Mouse (Mus musculus) CH12.LX (cell line): Measurements from ENCODE around the gene Mrps30. TPM values are rescaled to one million over a fixed set of nuclear protein-coding genes. Genes with fewer than 3 reads are reported as not detected.

Source experiments
- DNase-seq: peaks from one replicate; pipeline ENCODE4 v3.0.0-alpha.2; 2013; ENCODE audit errors: extremely low read depth
- H3K27ac ChIP-seq: 2 replicates; pipeline ENCODE4 v1.5.1; 2012; ENCODE audit warnings: low read depth, mild to moderate bottlenecking, control low read depth, moderate library complexity; ENCODE audit not compliant: insufficient read depth
- H3K27me3 ChIP-seq: replicated peaks from 2 replicates; pipeline ENCODE3; 2012; ENCODE audit warnings: inconsistent platforms
- H3K36me3 ChIP-seq, 2 experiments: replicated peaks in 1 of 2; 2 replicates each; pipeline versions ENCODE3 to v1.6.1; 2012; ENCODE audit warnings: inconsistent platforms in 1 of 2, low read length in 1 of 2, mild to moderate bottlenecking in 1 of 2, mixed read lengths in 1 of 2, moderate library complexity in 1 of 2; ENCODE audit not compliant: control insufficient read depth in 1 of 2, insufficient read depth in 1 of 2
- H3K4me1 ChIP-seq, 2 experiments: 2 replicates each; pipeline ENCODE4 v1.6.1; 2012; ENCODE audit warnings: inconsistent platforms in 1 of 2, moderate library complexity in 1 of 2; ENCODE audit not compliant: insufficient read depth in 2 of 2, control insufficient read depth in 1 of 2
- H3K4me2 ChIP-seq: 2 replicates; pipeline ENCODE4 v1.6.1; 2012; ENCODE audit warnings: low read depth, mild to moderate bottlenecking, control low read depth; ENCODE audit not compliant: poor library complexity, insufficient read depth, severe bottlenecking
- H3K4me3 ChIP-seq, 3 experiments: fragments of 150-350 bp in 1 of 3; sonication (generic) in 1 of 3; replicated peaks in 1 of 3; 2 replicates each; pipeline versions ENCODE3 to v1.5.1; 2011 to 2012; ENCODE audit warnings: low read depth in 2 of 3, low read length in 2 of 3, mild to moderate bottlenecking in 2 of 3, moderate library complexity in 2 of 3, control low read depth in 1 of 3, improper control_type of control experiment in 1 of 3, inconsistent platforms in 1 of 3, mixed read lengths in 1 of 3; ENCODE audit not compliant: poor library complexity in 1 of 3
- H3K79me2 ChIP-seq: replicated peaks from 2 replicates; pipeline ENCODE4 v1.6.1; 2012; ENCODE audit warnings: mild to moderate bottlenecking, moderate library complexity; ENCODE audit not compliant: control insufficient read depth, poor library complexity, insufficient read depth, severe bottlenecking; ENCODE audit errors: extremely low read depth
- H3K9ac ChIP-seq: 2 replicates; pipeline ENCODE4 v1.6.1; 2012; ENCODE audit warnings: low read depth, mild to moderate bottlenecking, control low read depth, moderate library complexity; ENCODE audit not compliant: insufficient read depth
- H3K9me3 ChIP-seq: replicated peaks from 2 replicates; pipeline ENCODE3; 2012; ENCODE audit warnings: low read length, inconsistent platforms, mixed read lengths
- CHD2 ChIP-seq: IDR thresholded peaks from 2 replicates; pipeline ENCODE4 v1.6.1; 2011; ENCODE audit warnings: low read length, improper control_type of control experiment
- CTCF ChIP-seq, 2 experiments: IDR thresholded peaks in 1 of 2; conservative IDR thresholded peaks in 1 of 2; 2 replicates each; pipeline ENCODE4 v1.5.1; 2011 to 2012; ENCODE audit warnings: low read depth in 2 of 2, low read length in 2 of 2, improper control_type of control experiment in 1 of 2, inconsistent platforms in 1 of 2, mild to moderate bottlenecking in 1 of 2, moderate library complexity in 1 of 2
- E2F4 ChIP-seq: IDR thresholded peaks from 2 replicates; pipeline ENCODE4 v1.6.1; 2011; ENCODE audit warnings: low read depth, low read length, improper control_type of control experiment; ENCODE audit not compliant: insufficient replicate concordance
- ETS1 ChIP-seq: conservative IDR thresholded peaks from 2 replicates; pipeline ENCODE4 v1.6.1; 2012; ENCODE audit warnings: low read depth, mild to moderate bottlenecking, inconsistent platforms, low read length, improper control_type of control experiment, moderate library complexity
- IRF4 ChIP-seq: IDR thresholded peaks from 2 replicates; pipeline ENCODE4 v1.6.1; 2014; ENCODE audit warnings: low read depth, mild to moderate bottlenecking, inconsistent platforms, low read length, improper control_type of control experiment
- JUND ChIP-seq: conservative IDR thresholded peaks from 2 replicates; pipeline ENCODE4 v1.6.1; 2011; ENCODE audit warnings: low read depth, low read length, improper control_type of control experiment
- KAT2A ChIP-seq: IDR thresholded peaks from 2 replicates; pipeline ENCODE4 v1.6.1; 2012; ENCODE audit warnings: low read length, improper control_type of control experiment, inconsistent platforms; ENCODE audit not compliant: insufficient replicate concordance
- MAFK ChIP-seq: IDR thresholded peaks from 2 replicates; pipeline ENCODE4 v1.6.1; 2011; ENCODE audit warnings: low read length, improper control_type of control experiment; ENCODE audit not compliant: insufficient replicate concordance
- MAX ChIP-seq: IDR thresholded peaks from 2 replicates; pipeline ENCODE4 v1.6.1; 2011; ENCODE audit warnings: low read length, improper control_type of control experiment
- MAZ ChIP-seq: IDR thresholded peaks from 2 replicates; pipeline ENCODE4 v1.6.1; 2012; ENCODE audit warnings: low read depth, mild to moderate bottlenecking, inconsistent platforms, low read length, improper control_type of control experiment, moderate library complexity
- MYC ChIP-seq: IDR thresholded peaks from 2 replicates; pipeline ENCODE4 v1.6.1; 2011; ENCODE audit warnings: low read depth, mild to moderate bottlenecking, improper control_type of control experiment, low read length
- NELFE ChIP-seq: IDR thresholded peaks from 2 replicates; pipeline ENCODE4 v1.6.1; 2011; ENCODE audit warnings: low read depth, low read length, improper control_type of control experiment
- NRF1 ChIP-seq: IDR thresholded peaks from 2 replicates; pipeline ENCODE4 v1.6.1; 2014; ENCODE audit warnings: low read depth, mild to moderate bottlenecking, inconsistent platforms, low read length, improper control_type of control experiment, moderate library complexity
- PAX5 ChIP-seq: IDR thresholded peaks from 2 replicates; pipeline ENCODE4 v1.6.1; 2012; ENCODE audit warnings: low read length, inconsistent platforms, mixed read lengths
- POLR2A ChIP-seq: IDR thresholded peaks from 2 replicates; pipeline ENCODE4 v1.6.1; 2011; ENCODE audit warnings: low read depth, mild to moderate bottlenecking, improper control_type of control experiment, low read length
- RAD21 ChIP-seq: IDR thresholded peaks from 2 replicates; pipeline ENCODE4 v1.6.1; 2011; ENCODE audit warnings: low read depth, mild to moderate bottlenecking, low read length, improper control_type of control experiment, moderate library complexity
- RCOR1 ChIP-seq: conservative IDR thresholded peaks from 2 replicates; pipeline ENCODE4 v1.6.1; 2012; ENCODE audit warnings: low read depth, mild to moderate bottlenecking, inconsistent platforms, low read length, improper control_type of control experiment
- TBP ChIP-seq: conservative IDR thresholded peaks from 2 replicates; pipeline ENCODE4 v1.6.1; 2011; ENCODE audit warnings: low read depth, low read length, improper control_type of control experiment
- USF2 ChIP-seq: conservative IDR thresholded peaks from 2 replicates; pipeline ENCODE4 v1.6.1; 2011; ENCODE audit warnings: low read depth, low read length, improper control_type of control experiment
- ZMIZ1 ChIP-seq: IDR thresholded peaks from 2 replicates; pipeline ENCODE4 v1.6.1; 2012; ENCODE audit warnings: low read depth, mild to moderate bottlenecking, inconsistent platforms, low read length, improper control_type of control experiment
- dilution Hi-C: fragments of 300-500 bp; cut with MboI; formaldehyde crosslinking; loops from 2 replicates; pipeline ENCODE4 v1.14.3; 2020; ENCODE audit warnings: low sequenced_read_pairs; ENCODE audit not compliant: extremely low pct_unique_long_range_greater_than_20kb, extremely low pct_ligation_motif_present
- in situ Hi-C: fragments of 300-500 bp; cut with MboI; formaldehyde crosslinking; loops from 3 replicates; pipeline ENCODE4 v1.14.3; 2019; ENCODE audit warnings: low sequenced_read_pairs, low pct_ligation_motif_present, low pct_unique_long_range_greater_than_20kb, mixed read lengths
- polyA plus RNA-seq: library from polyadenylated mRNA; unstranded; fragments of >175 nt; gene quantifications from 2 replicates; pipeline ENCODE4 v1.2.1, GENCODE M21; 2012; ENCODE audit warnings: low read depth; ENCODE audit not compliant: insufficient read length
- total RNA-seq, 2 experiments: library from RNA; depleted of rRNA; stranded (reverse); fragments of 300-350 nt in 1 of 2; fragments of >200 nt in 1 of 2; gene quantifications; 2 replicates each; pipeline ENCODE4 v1.2.3; 2012 to 2014

Gene Mrps30
- total and polyA plus RNA-seq, 3 experiments = 35.5 to 48.7 (median 36.6) TPM

DNA sequence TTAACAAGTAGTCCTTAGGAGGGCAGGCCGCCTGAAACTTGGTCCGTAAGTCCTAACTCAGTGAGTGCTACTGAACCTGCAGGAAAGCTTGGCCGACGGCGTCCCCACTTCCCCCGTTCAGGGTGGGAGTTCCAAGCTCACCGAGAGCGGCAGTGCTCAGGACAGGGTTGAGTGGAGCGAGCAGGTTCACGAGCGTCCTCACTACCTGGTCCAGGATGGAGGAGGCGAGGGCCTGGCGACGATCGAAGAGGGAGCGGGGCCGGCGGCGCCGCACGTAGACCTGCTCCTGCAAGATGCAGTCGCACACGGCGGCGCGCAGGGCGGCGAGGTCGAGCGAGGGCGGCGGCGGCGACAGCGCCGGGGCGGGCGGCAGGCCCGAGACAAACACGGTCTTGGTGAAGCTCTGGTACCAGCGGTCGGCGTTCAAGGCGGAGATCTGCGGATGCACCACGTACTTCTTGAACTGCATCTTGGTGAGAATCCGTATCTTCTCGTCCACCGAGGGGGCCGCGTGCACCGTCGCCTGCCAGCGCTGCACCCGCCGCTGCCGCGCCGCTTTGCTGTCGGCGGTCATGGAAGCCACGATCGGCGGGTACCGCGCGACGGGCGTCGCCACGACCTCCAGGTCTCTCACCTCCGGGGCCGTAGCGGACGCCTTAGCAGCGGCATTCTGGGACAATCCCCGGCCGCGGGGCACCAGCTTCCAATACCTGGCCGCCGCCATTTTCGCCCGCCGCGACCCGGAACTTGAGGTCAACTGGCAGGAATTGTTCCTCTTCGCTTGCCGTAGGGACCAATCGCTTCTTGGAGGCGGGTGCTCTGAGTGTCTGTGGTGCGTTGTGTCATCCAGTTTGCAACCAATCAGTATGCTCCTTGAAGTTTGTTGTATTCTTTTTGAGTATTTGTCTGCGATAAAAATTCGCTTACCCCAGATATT, at the start of gene Mrps30, which contains the start of gene B430218F22Rik (continued):
- peak; percentile 83; the same call in 1 of the 2 replicates for TF ChIP-seq KAT2A

GRCm38 (mm10) chr13:118420847-118421246, 33.8 kb upstream of the Mrps30 start:
- H3K79me2 ChIP-seq = no peaks in the 10 kb centered on the region
- H3K4me1 ChIP-seq = peaks cover 3 to 26% of the 10 kb centered on the region in 2 experiments; a peak in 2 of 4 replicates
- H3K27me3 ChIP-seq = no peaks in the 10 kb centered on the region
- no peak overlapping the region for H3K4me2 ChIP-seq
- no peak for DNase-seq
- no peak overlapping the region for H3K27ac ChIP-seq
- H3K9me3 ChIP-seq = no peaks in the 10 kb centered on the region
- no peaks in the 10 kb centered on the region for H3K36me3 ChIP-seq
- H3K4me3 ChIP-seq = no peak overlapping the region
- no peak overlapping the region for H3K9ac ChIP-seq
- in situ Hi-C loops = loop anchor here (25.0 kb wide), 1 partner anchor 941 kb away; no protein-coding TSS in a partner anchor
- TF ChIP-seq PAX5 (no peak), ZMIZ1 (no peak), MAX (no peak), RAD21 (no peak), NRF1 (no peak), MAZ (no peak), NELFE (no peak), POLR2A (no peak), TBP (no peak), IRF4 (no peak), RCOR1 (no peak), CHD2 (no peak), ETS1 (no peak), E2F4 (no peak), JUND (no peak), USF2 (no peak), MAFK (no peak), CTCF (conservative IDR thresholded peaks at IDR 0.05 in 1 of 2, IDR thresholded peaks at IDR 0.05 in 1 of 2; ENCODE audit: low read depth in 2 of 2, low read length in 2 of 2) (no peak), MYC (no peak)
- dilution Hi-C loops = no loop called here
